Mouse (Mus musculus): ENCODE measurements around the gene 8030411F24Rik.
"Not testable (repeated sequence)": the region's sequence is repeated elsewhere in the genome, so short reads cannot be mapped to it uniquely, and the experiment has no call there.

8030411F24Rik gene

GRCm38 (mm10) chr2:148781709-148782108 is at the start of gene 8030411F24Rik:
Gene 8030411F24Rik, plus strand, starts transcription at chr2:148782009.
- DNase-seq (ENCODE audit: low spot score) = no peak

GRCm38 (mm10) chr2:148732327-148733000 is 49.3 kb upstream of the 8030411F24Rik start, which contains the start of gene Napb:
Gene Napb, minus strand, starts transcription at chr2:148732467.
- peak; percentile 96 for DNase-seq (ENCODE audit: low spot score)

- no peak for DNase-seq (ENCODE audit: low spot score)
Observed at GRCm38 (mm10) chr2:148743001-148743400, 38.8 kb upstream of the 8030411F24Rik start.

GRCm38 (mm10) chr2:148743846-148744407 is 37.9 kb upstream of the 8030411F24Rik start:
- no peak for DNase-seq (ENCODE audit: low spot score)

- no peak for DNase-seq (ENCODE audit: low spot score)
Observed at GRCm38 (mm10) chr2:148750058-148750457, 31.8 kb upstream of the 8030411F24Rik start, which contains the start of gene Cstl1. Gene Cstl1, plus strand, starts transcription at chr2:148750358.

GRCm38 (mm10) chr2:148751893-148752813 is 29.7 kb upstream of the 8030411F24Rik start:
- peak; percentile 94 for DNase-seq (ENCODE audit: low spot score)

- DNase-seq (ENCODE audit: low spot score) = no peak
Observed at GRCm38 (mm10) chr2:148754310-148754846, 27.4 kb upstream of the 8030411F24Rik start.

- DNase-seq (ENCODE audit: low spot score) = no peak
Observed at GRCm38 (mm10) chr2:148763648-148764388, 18.0 kb upstream of the 8030411F24Rik start.

GRCm38 (mm10) chr2:148771397-148771796 is 10.4 kb upstream of the 8030411F24Rik start, which contains the start of gene Cst11:
Gene Cst11, minus strand, starts transcription at chr2:148771497.
- not testable (repeated sequence) for DNase-seq (ENCODE audit: low spot score)

GRCm38 (mm10) chr2:148789142-148789541 is 7.3 kb downstream of the 8030411F24Rik start, which contains the start of gene Cst12:
Gene Cst12, plus strand, starts transcription at chr2:148789361.
- DNase-seq (ENCODE audit: low spot score) = no peak

- DNase-seq (ENCODE audit: low spot score) = no peak
Observed at GRCm38 (mm10) chr2:148798485-148798884, 16.7 kb downstream of the 8030411F24Rik start, which contains the start of gene Cst8. Gene Cst8, plus strand, starts transcription at chr2:148798785.

GRCm38 (mm10) chr2:148801491-148801921 is 19.7 kb downstream of the 8030411F24Rik start:
- no peak for DNase-seq (ENCODE audit: low spot score)

- peak; percentile 4 for DNase-seq (ENCODE audit: low spot score)
Observed at GRCm38 (mm10) chr2:148806696-148807095, 24.9 kb downstream of the 8030411F24Rik start.

- DNase-seq (ENCODE audit: low spot score) = no peak
Observed at GRCm38 (mm10) chr2:148819909-148820308, 38.1 kb downstream of the 8030411F24Rik start, which contains the start of gene Cst13. Gene Cst13, plus strand, starts transcription at chr2:148820081.

- DNase-seq (ENCODE audit: low spot score) = no peak
Observed at GRCm38 (mm10) chr2:148825986-148826385, 44.2 kb downstream of the 8030411F24Rik start.

GRCm38 (mm10) chr2:148834912-148835311 is 53.1 kb downstream of the 8030411F24Rik start, which contains the start of gene Cst9:
Gene Cst9, plus strand, starts transcription at chr2:148835147.
- no peak for DNase-seq (ENCODE audit: low spot score)

All from embryo, embryonic 10.5 days (tissue).